Mouse (Mus musculus): Measurements from ENCODE around the gene Ctsk. TPM values are rescaled to one million over a fixed set of nuclear protein-coding genes. Genes with fewer than 3 reads are reported as not detected.

The Ctsk gene
- total RNA-seq (2015) (0.11 TPM in 1 of 2 replicates, not detected in the other), total RNA-seq (2017) (0.33 and 0.62 TPM in 2 replicates)

GRCm38 (mm10) chr3:95499024-95499423 lies at the start of gene Ctsk:
Ctsk (plus strand) TSS chr3:95499256.
- ATAC-seq (ENCODE audit: poor library complexity, severe bottlenecking): no peak

GRCm38 (mm10) chr3:95450408-95450807 lies 48.6 kb upstream of the Ctsk start:
- ATAC-seq (ENCODE audit: poor library complexity, severe bottlenecking): peak; percentile 82

GRCm38 (mm10) chr3:95450915-95451314 lies 48.1 kb upstream of the Ctsk start:
- no peak for ATAC-seq (ENCODE audit: poor library complexity, severe bottlenecking)

- ATAC-seq (ENCODE audit: poor library complexity, severe bottlenecking): no peak
Measured at GRCm38 (mm10) chr3:95456367-95456766, 42.7 kb upstream of the Ctsk start.

- peak; percentile 52; the same call in 1 of the 2 replicates for ATAC-seq (ENCODE audit: poor library complexity, severe bottlenecking)
Measured at GRCm38 (mm10) chr3:95457758-95458157, 41.3 kb upstream of the Ctsk start.

GRCm38 (mm10) chr3:95459381-95459780 lies 39.7 kb upstream of the Ctsk start:
- ATAC-seq (ENCODE audit: poor library complexity, severe bottlenecking): no peak

GRCm38 (mm10) chr3:95463852-95464251 lies 35.2 kb upstream of the Ctsk start:
- ATAC-seq (ENCODE audit: poor library complexity, severe bottlenecking): no peak

GRCm38 (mm10) chr3:95478966-95479365 lies 20.1 kb upstream of the Ctsk start:
- ATAC-seq (ENCODE audit: poor library complexity, severe bottlenecking): no peak

GRCm38 (mm10) chr3:95486421-95486820 lies 12.6 kb upstream of the Ctsk start:
- ATAC-seq (ENCODE audit: poor library complexity, severe bottlenecking): no peak

- ATAC-seq (ENCODE audit: poor library complexity, severe bottlenecking): no peak
Measured at GRCm38 (mm10) chr3:95488679-95489078, 10.4 kb upstream of the Ctsk start.

- ATAC-seq (ENCODE audit: poor library complexity, severe bottlenecking): no peak
Measured at GRCm38 (mm10) chr3:95490238-95490637, 8.8 kb upstream of the Ctsk start.

- peak; percentile 68 for ATAC-seq (ENCODE audit: poor library complexity, severe bottlenecking)
Measured at GRCm38 (mm10) chr3:95494342-95494741, 4.7 kb upstream of the Ctsk start.

GRCm38 (mm10) chr3:95498229-95498628 lies 827 bp upstream of the Ctsk start:
- no peak for ATAC-seq (ENCODE audit: poor library complexity, severe bottlenecking)

- ATAC-seq (ENCODE audit: poor library complexity, severe bottlenecking): no peak
Measured at GRCm38 (mm10) chr3:95499496-95500140, 562 bp downstream of the Ctsk start.

GRCm38 (mm10) chr3:95502312-95502711 lies 3.3 kb downstream of the Ctsk start:
- ATAC-seq (ENCODE audit: poor library complexity, severe bottlenecking): no peak

GRCm38 (mm10) chr3:95509348-95509747 lies 10.3 kb downstream of the Ctsk start:
- ATAC-seq (ENCODE audit: poor library complexity, severe bottlenecking): no peak

- peak; percentile 99 for ATAC-seq (ENCODE audit: poor library complexity, severe bottlenecking)
Measured at GRCm38 (mm10) chr3:95511611-95512180, 12.6 kb downstream of the Ctsk start.

GRCm38 (mm10) chr3:95516614-95517041 lies 17.6 kb downstream of the Ctsk start:
- ATAC-seq (ENCODE audit: poor library complexity, severe bottlenecking): no peak

- ATAC-seq (ENCODE audit: poor library complexity, severe bottlenecking): peak; percentile 62
Measured at GRCm38 (mm10) chr3:95517493-95517898, 18.4 kb downstream of the Ctsk start.

GRCm38 (mm10) chr3:95518891-95519290 lies 19.8 kb downstream of the Ctsk start:
- peak; percentile 67 for ATAC-seq (ENCODE audit: poor library complexity, severe bottlenecking)

GRCm38 (mm10) chr3:95519315-95519714 lies 20.3 kb downstream of the Ctsk start:
- no peak for ATAC-seq (ENCODE audit: poor library complexity, severe bottlenecking)

GRCm38 (mm10) chr3:95520100-95520499 lies 21.0 kb downstream of the Ctsk start:
- no peak for ATAC-seq (ENCODE audit: poor library complexity, severe bottlenecking)

- ATAC-seq (ENCODE audit: poor library complexity, severe bottlenecking): peak; percentile 72
Measured at GRCm38 (mm10) chr3:95521168-95521567, 22.1 kb downstream of the Ctsk start.
